Mouse (Mus musculus) gonadal fat pad, adult 2 months (tissue): ENCODE measurements around the gene Sf3b6. TPM values are rescaled to one million over a fixed set of nuclear protein-coding genes. Genes with fewer than 3 reads are reported as not detected.

Experiments
- polyA plus RNA-seq: library from polyadenylated mRNA; depleted of rRNA; stranded (reverse); fragments of >200 nt; gene quantifications from 2 replicates; pipeline ENCODE4 v1.2.3, GENCODE M21; 2012; rRNA removed

The Sf3b6 gene
- polyA plus RNA-seq, 1 experiment: 57.7 TPM

Other genes with a start within 250 kb of the Sf3b6 start
- gene Itsn2, start 224.9 kb upstream of the Sf3b6 start, polyA plus RNA-seq: 27.5 and 31.3 TPM in 2 replicates
- gene Gm3625, start 224.6 kb upstream of the Sf3b6 start, polyA plus RNA-seq: not detected in 2 replicates
- gene Fam228a, start 79.1 kb upstream of the Sf3b6 start, polyA plus RNA-seq: 0.54 and 0.69 TPM in 2 replicates
- 1.0 and 2.1 TPM in 2 replicates for gene Pfn4, start 48.5 kb upstream of the Sf3b6 start, polyA plus RNA-seq
- gene Fam228b, start 48.3 kb upstream of the Sf3b6 start, polyA plus RNA-seq: 1.4 TPM in 2 replicates
- 13.0 and 16.6 TPM in 2 replicates for gene Fkbp1b, start 24.0 kb downstream of the Sf3b6 start, polyA plus RNA-seq
- gene Wdcp, start 25.8 kb downstream of the Sf3b6 start, polyA plus RNA-seq: 7.9 and 8.8 TPM in 2 replicates
- 0.72 and 1.1 TPM in 2 replicates for gene Mfsd2b, start 56.8 kb downstream of the Sf3b6 start, polyA plus RNA-seq
- 9.4 and 10.2 TPM in 2 replicates for gene Ubxn2a, start 90.2 kb downstream of the Sf3b6 start, polyA plus RNA-seq
- gene Atad2b, start 99.8 kb downstream of the Sf3b6 start, polyA plus RNA-seq: 6.9 and 9.4 TPM in 2 replicates